Mouse (Mus musculus): ENCODE data around the gene Tet1.
"Not testable (repeated sequence)": the region's sequence is repeated elsewhere in the genome, so short reads cannot be mapped to it uniquely, and the experiment has no call there.

Tet1 gene

GRCm38 (mm10) chr10:62848783-62849182 lies 60.0 kb downstream of the Tet1 start:
- no peak for DNase-seq (ENCODE audit: low spot score in 2 of 2)

GRCm38 (mm10) chr10:62847069-62847626 lies 61.6 kb downstream of the Tet1 start:
- peak in 1 of 2 experiments; percentile 11 for DNase-seq (ENCODE audit: low spot score in 2 of 2)

- peak; percentile 51 to 63 for DNase-seq (ENCODE audit: low spot score in 2 of 2)
These were observed 64.9 kb downstream of the Tet1 start for GRCm38 (mm10) chr10:62843787-62844491.

GRCm38 (mm10) chr10:62841901-62842447 lies 66.8 kb downstream of the Tet1 start:
- DNase-seq (ENCODE audit: low spot score in 2 of 2) = no peak

- no peak for DNase-seq (ENCODE audit: low spot score in 2 of 2)
These were observed 68.1 kb downstream of the Tet1 start for GRCm38 (mm10) chr10:62840687-62841086.

- no peak for DNase-seq (ENCODE audit: low spot score in 2 of 2)
These were observed 70.8 kb downstream of the Tet1 start for GRCm38 (mm10) chr10:62837987-62838386.

- DNase-seq (ENCODE audit: low spot score in 2 of 2) = no peak
These were observed 76.0 kb downstream of the Tet1 start for GRCm38 (mm10) chr10:62832783-62833182.

GRCm38 (mm10) chr10:62831546-62831945 lies 77.2 kb downstream of the Tet1 start:
- DNase-seq (ENCODE audit: low spot score in 2 of 2) = no peak

GRCm38 (mm10) chr10:62824474-62824873 lies 84.3 kb downstream of the Tet1 start:
- DNase-seq (ENCODE audit: low spot score in 2 of 2) = no peak

- no peak for DNase-seq (ENCODE audit: low spot score in 2 of 2)
These were observed 85.4 kb downstream of the Tet1 start for GRCm38 (mm10) chr10:62823431-62823830.

- no peak for DNase-seq (ENCODE audit: low spot score in 2 of 2)
These were observed 98.8 kb downstream of the Tet1 start for GRCm38 (mm10) chr10:62810010-62810409.

- no peak for DNase-seq (ENCODE audit: low spot score in 2 of 2)
These were observed 100.0 kb downstream of the Tet1 start for GRCm38 (mm10) chr10:62808766-62809165.

GRCm38 (mm10) chr10:62808316-62808715 lies 100.5 kb downstream of the Tet1 start:
- no peak for DNase-seq (ENCODE audit: low spot score in 2 of 2)

GRCm38 (mm10) chr10:62804106-62804505 lies 104.7 kb downstream of the Tet1 start:
- DNase-seq (ENCODE audit: low spot score in 2 of 2) = no peak

GRCm38 (mm10) chr10:62803296-62803695 lies 105.5 kb downstream of the Tet1 start:
- DNase-seq (ENCODE audit: low spot score in 2 of 2) = no peak

GRCm38 (mm10) chr10:62794221-62794620 lies 114.6 kb downstream of the Tet1 start:
- no peak for DNase-seq (ENCODE audit: low spot score in 2 of 2)

GRCm38 (mm10) chr10:62793091-62793453 lies 115.7 kb downstream of the Tet1 start:
- peak; percentile 21 to 26 for DNase-seq (ENCODE audit: low spot score in 2 of 2)

GRCm38 (mm10) chr10:62792177-62793090 lies 116.4 kb downstream of the Tet1 start, which contains the start of gene Ccar1:
Gene Ccar1, minus strand, starts transcription at chr10:62792286.
- peak; percentile 98 to 99 for DNase-seq (ENCODE audit: low spot score in 2 of 2)

GRCm38 (mm10) chr10:62791251-62792176 lies 117.3 kb downstream of the Tet1 start:
- peak; percentile 6 to 11 for DNase-seq (ENCODE audit: low spot score in 2 of 2)

- not testable (repeated sequence) for DNase-seq (ENCODE audit: low spot score in 2 of 2)
These were observed 127.0 kb downstream of the Tet1 start for GRCm38 (mm10) chr10:62781776-62782175.

Measured in heart, adult 9 months (tissue).